Mouse (Mus musculus) small intestine, adult 2 months (tissue): Measurements from ENCODE around the gene Pitpnm3. TPM values are rescaled to one million over a fixed set of nuclear protein-coding genes. Genes with fewer than 3 reads are reported as not detected.
"Not testable (repeated sequence)": the region's sequence is repeated elsewhere in the genome, so short reads cannot be mapped to it uniquely, and the experiment has no call there.

Experiments
- H3K27ac ChIP-seq: fragments of 200-500 bp; 2 replicates; pipeline ENCODE4 v1.5.1; 2012; ENCODE audit warnings: low read depth, low read length, control low read depth, inconsistent platforms; ENCODE audit not compliant: insufficient read depth
- H3K27me3 ChIP-seq: fragments of 200-500 bp; 2 replicates; pipeline ENCODE4 v1.6.1; 2012; ENCODE audit warnings: mild to moderate bottlenecking, moderate library complexity, low read length, inconsistent platforms; ENCODE audit not compliant: control insufficient read depth, insufficient read depth
- H3K36me3 ChIP-seq: fragments of 200-500 bp; 2 replicates; pipeline ENCODE4 v1.6.1; 2012; ENCODE audit warnings: mild to moderate bottlenecking, low read length, control low read depth, inconsistent platforms; ENCODE audit not compliant: control insufficient read depth, insufficient read depth
- H3K4me1 ChIP-seq: fragments of 200-500 bp; 2 replicates; pipeline ENCODE4 v1.6.1; 2012; ENCODE audit warnings: low read length, inconsistent platforms, mixed read lengths; ENCODE audit not compliant: control insufficient read depth, insufficient read depth, insufficient read length
- H3K4me3 ChIP-seq: fragments of 200-500 bp; 2 replicates; pipeline ENCODE4 v1.5.1; 2012; ENCODE audit warnings: low read depth, mild to moderate bottlenecking, control low read depth, inconsistent platforms, low read length, moderate library complexity
- CTCF ChIP-seq: fragments of 200-500 bp; IDR thresholded peaks from 2 replicates; pipeline ENCODE4 v1.5.1; 2012; ENCODE audit warnings: low read depth, mild to moderate bottlenecking, control low read depth, inconsistent platforms, low read length, moderate library complexity, mixed read lengths; ENCODE audit not compliant: insufficient replicate concordance, insufficient read length; ENCODE audit errors: extremely low read depth
- POLR2A ChIP-seq: fragments of 200-500 bp; IDR thresholded peaks from 2 replicates; pipeline ENCODE4 v1.6.1; 2012; ENCODE audit warnings: low read depth, mild to moderate bottlenecking, control low read depth, inconsistent platforms, low read length, moderate library complexity
- WGBS: fragments of 180-500 bp; shearing (Covaris S2); methylation state at CpG from one replicate; pipeline ENCODE4 v1.1.7; 2018; 5-methylcytosine and 5-hydroxymethylcytosine counted together
- polyA plus RNA-seq: library from polyadenylated mRNA; depleted of rRNA; stranded (reverse); fragments of >200 nt; gene quantifications from 2 replicates; pipeline ENCODE4 v1.2.3, GENCODE M21; 2012

The Pitpnm3 gene
- polyA plus RNA-seq, 1 experiment = 3.0 TPM

GRCm38 (mm10) chr11:72173506-72173905, 37.9 kb upstream of the Pitpnm3 start:
- Histone ChIP-seq H3K27ac (no peak overlapping the region), H3K36me3 (peaks cover 32% of the 10 kb centered on the region), H3K4me1 (no peaks in the 10 kb centered on the region), H3K4me3 (no peak overlapping the region), H3K27me3 (no peaks in the 10 kb centered on the region)
- no peak for TF ChIP-seq POLR2A
- TF ChIP-seq CTCF = no peak
- 96% methylated on average over 5 of the region's 5 CpGs for WGBS

GRCm38 (mm10) chr11:72171906-72172305, 36.3 kb upstream of the Pitpnm3 start:
- H3K4me1 ChIP-seq, H3K27ac ChIP-seq, H3K27me3 ChIP-seq, H3K4me3 ChIP-seq: not testable (repeated sequence)
- H3K36me3 ChIP-seq = peaks cover 27% of the 10 kb centered on the region
- 79% methylated on average over 4 of the region's 4 CpGs for WGBS

GRCm38 (mm10) chr11:72169871-72170270, 34.3 kb upstream of the Pitpnm3 start:
- no peak overlapping the region for H3K4me3 ChIP-seq
- H3K27ac ChIP-seq = no peak overlapping the region
- no peaks in the 10 kb centered on the region for H3K27me3 ChIP-seq
- peaks cover 30% of the 10 kb centered on the region for H3K36me3 ChIP-seq
- 81% methylated on average over 4 of the region's 4 CpGs for WGBS
- TF ChIP-seq POLR2A (no peak), CTCF (no peak)
- H3K4me1 ChIP-seq = no peaks in the 10 kb centered on the region

GRCm38 (mm10) chr11:72163198-72163597, 27.6 kb upstream of the Pitpnm3 start:
- WGBS = 91% methylated on average over 2 of the region's 2 CpGs
- TF ChIP-seq POLR2A = no peak
- TF ChIP-seq CTCF = no peak
- Histone ChIP-seq H3K36me3 (peaks cover 31% of the 10 kb centered on the region), H3K4me1 (no peaks in the 10 kb centered on the region), H3K27ac (no peak overlapping the region), H3K27me3 (no peaks in the 10 kb centered on the region), H3K4me3 (no peak overlapping the region)

- H3K36me3 ChIP-seq = peaks cover 24% of the 10 kb centered on the region
- H3K27me3 ChIP-seq = no peaks in the 10 kb centered on the region
- TF ChIP-seq POLR2A = no peak
- H3K4me1 ChIP-seq = no peaks in the 10 kb centered on the region
- WGBS = 83% methylated on average over 2 of the region's 2 CpGs
- no peak overlapping the region for H3K27ac ChIP-seq
- no peak overlapping the region for H3K4me3 ChIP-seq
These were observed 21.0 kb upstream of the Pitpnm3 start for GRCm38 (mm10) chr11:72156624-72157023.

- Histone ChIP-seq H3K27ac (no peak overlapping the region), H3K27me3 (no peaks in the 10 kb centered on the region), H3K4me3 (no peak overlapping the region), H3K36me3 (peaks cover 24% of the 10 kb centered on the region), H3K4me1 (no peaks in the 10 kb centered on the region)
- 79% methylated on average over 4 of the region's 4 CpGs for WGBS
- no peak for TF ChIP-seq POLR2A
- no peak for TF ChIP-seq CTCF
These were observed 20.4 kb upstream of the Pitpnm3 start for GRCm38 (mm10) chr11:72155981-72156428.

GRCm38 (mm10) chr11:72155186-72155980, 19.8 kb upstream of the Pitpnm3 start:
- peaks cover 24% of the 10 kb centered on the region for H3K36me3 ChIP-seq
- no peaks in the 10 kb centered on the region for H3K4me1 ChIP-seq
- WGBS = 81% methylated on average over 11 of the region's 11 CpGs
- no peak overlapping the region for H3K4me3 ChIP-seq
- TF ChIP-seq POLR2A (no peak), CTCF (no peak)
- H3K27ac ChIP-seq = no peak overlapping the region
- no peaks in the 10 kb centered on the region for H3K27me3 ChIP-seq
